Mouse (Mus musculus) embryonic fibroblast, embryonic 13.5 days (primary cell): ENCODE data around the gene Ppfibp1.

Experiments
- CTCF ChIP-seq: IDR thresholded peaks from 2 replicates; pipeline ENCODE4 v1.5.1; 2011; ENCODE audit warnings: mild to moderate bottlenecking, control low read depth, low read length, moderate library complexity, borderline replicate concordance; ENCODE audit not compliant: insufficient read depth
- POLR2A ChIP-seq: IDR thresholded peaks from 2 replicates; pipeline ENCODE4 v1.6.1; 2011; ENCODE audit warnings: low read depth, mild to moderate bottlenecking, control low read depth, low read length, moderate library complexity

DNA sequence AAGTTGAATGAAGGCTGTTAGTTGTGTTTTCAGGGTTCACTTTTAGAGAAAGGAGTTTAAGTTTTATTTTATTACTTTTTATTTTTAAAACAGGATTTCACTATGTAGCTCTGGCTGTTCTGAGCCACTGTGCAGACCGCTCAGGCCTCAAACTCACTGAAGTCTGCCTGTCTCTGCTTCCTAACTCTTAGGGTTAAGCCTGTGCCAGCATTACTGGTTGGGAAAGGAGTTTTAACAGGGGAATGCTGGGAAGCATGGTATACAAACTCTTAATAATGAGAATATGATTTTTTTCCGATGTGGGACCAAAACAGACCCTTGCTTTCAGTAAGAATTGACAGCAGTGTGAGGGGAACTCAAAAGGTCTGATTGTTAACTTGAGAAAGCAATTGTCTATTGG lies 1.9 kb downstream of the Ppfibp1 start:
- no peak; the same call in 1 of the 2 replicates for TF ChIP-seq POLR2A
- TF ChIP-seq CTCF: no peak
